Mouse (Mus musculus) midbrain, embryonic 12.5 days (tissue): ENCODE results near the gene Spag16. TPM values are rescaled to one million over a fixed set of nuclear protein-coding genes. Genes with fewer than 3 reads are reported as not detected.

ENCODE experiments used
- ATAC-seq: fragments of 200-750 bp; cut with Nextera tagmentation; 2 replicates; pipeline ENCODE4 v1.8.0; 2017; ENCODE audit warnings: low read depth, moderate TSS enrichment, moderate library complexity; ENCODE audit not compliant: low FRiP score
- H3K27ac ChIP-seq: fragments of 300-500 bp; sonication (generic); replicated peaks from 2 replicates; pipeline ENCODE4 v1.5.1; 2016; ENCODE audit warnings: mild to moderate bottlenecking
- H3K27me3 ChIP-seq: fragments of 300-500 bp; sonication (generic); 2 replicates; pipeline ENCODE4 v1.6.1; 2016; ENCODE audit warnings: mild to moderate bottlenecking
- H3K36me3 ChIP-seq: fragments of 300-500 bp; sonication (generic); 2 replicates; pipeline ENCODE4 v1.6.1; 2016
- H3K4me1 ChIP-seq: fragments of 300-500 bp; sonication (generic); 2 replicates; pipeline ENCODE4 v1.6.1; 2016
- H3K4me2 ChIP-seq: fragments of 300-500 bp; sonication (generic); replicated peaks from 2 replicates; pipeline ENCODE4 v1.6.1; 2016; ENCODE audit warnings: mild to moderate bottlenecking, moderate library complexity
- H3K4me3 ChIP-seq: fragments of 300-500 bp; sonication (generic); 2 replicates; pipeline ENCODE4 v1.5.1; 2016; ENCODE audit warnings: mild to moderate bottlenecking
- H3K9ac ChIP-seq: fragments of 300-500 bp; sonication (generic); replicated peaks from 2 replicates; pipeline ENCODE4 v1.6.1; 2016; ENCODE audit warnings: mild to moderate bottlenecking, moderate library complexity
- H3K9me3 ChIP-seq: fragments of 300-500 bp; sonication (generic); 2 replicates; pipeline ENCODE4 v1.6.1; 2016; ENCODE audit warnings: mild to moderate bottlenecking
- WGBS: fragments of 180-500 bp; shearing (Covaris S2); methylation state at CpG from one replicate; pipeline ENCODE4 v1.1.7; 2016; 5-methylcytosine and 5-hydroxymethylcytosine counted together
- polyA plus RNA-seq: library from polyadenylated mRNA; unstranded; fragments of >200 nt; fragmentation: Nextera tagmentation; extraction: Ambion mirVana; gene quantifications from 2 replicates; pipeline ENCODE4 v1.2.1, GENCODE M21; 2016

Gene Spag16
- polyA plus RNA-seq, 1 experiment from 2014 or later, result 2.0 TPM

GRCm38 (mm10) chr1:70116212-70116982, 289.6 kb downstream of the Spag16 start:
- Histone ChIP-seq H3K9ac (no peak overlapping the region), H3K4me1 (no peaks in the 10 kb centered on the region), H3K27me3 (no peaks in the 10 kb centered on the region), H3K9me3 (no peaks in the 10 kb centered on the region), H3K36me3 (no peaks in the 10 kb centered on the region), H3K4me2 (no peak overlapping the region), H3K27ac (no peak overlapping the region), H3K4me3 (no peak overlapping the region)
- WGBS, result 87% methylated on average over 4 of the region's 4 CpGs
- no peak for ATAC-seq

GRCm38 (mm10) chr1:70128035-70128434, 301.3 kb downstream of the Spag16 start:
- Histone ChIP-seq H3K9ac (no peak overlapping the region), H3K4me3 (no peak overlapping the region), H3K27ac (no peak overlapping the region), H3K4me2 (no peak overlapping the region), H3K27me3 (no peaks in the 10 kb centered on the region), H3K9me3 (no peaks in the 10 kb centered on the region), H3K36me3 (no peaks in the 10 kb centered on the region), H3K4me1 (no peaks in the 10 kb centered on the region)
- 62% methylated on average over 2 of the region's 2 CpGs for WGBS
- no peak for ATAC-seq

GRCm38 (mm10) chr1:70135547-70135946, 308.8 kb downstream of the Spag16 start:
- no peak for ATAC-seq
- Histone ChIP-seq H3K36me3 (no peaks in the 10 kb centered on the region), H3K4me3 (no peak overlapping the region), H3K27ac (no peak overlapping the region), H3K4me2 (no peak overlapping the region), H3K9me3 (no peaks in the 10 kb centered on the region), H3K9ac (no peak overlapping the region), H3K27me3 (no peaks in the 10 kb centered on the region), H3K4me1 (no peaks in the 10 kb centered on the region)
- 78% methylated on average over 2 of the region's 2 CpGs for WGBS

GRCm38 (mm10) chr1:70165343-70166158, 338.8 kb downstream of the Spag16 start:
- no peaks in the 10 kb centered on the region for H3K27me3 ChIP-seq
- H3K4me1 ChIP-seq, result no peaks in the 10 kb centered on the region
- H3K9me3 ChIP-seq, result 0 out of 2 replicates have a peak, but pooled peaks cover 4% of the 10 kb centered on the region
- no peaks in the 10 kb centered on the region for H3K36me3 ChIP-seq
- H3K9ac ChIP-seq, result no peak overlapping the region
- H3K4me3 ChIP-seq, result no peak overlapping the region
- no peak overlapping the region for H3K27ac ChIP-seq
- H3K4me2 ChIP-seq, result no peak overlapping the region
- ATAC-seq, result no peak
- 85% methylated on average over 3 of the region's 3 CpGs for WGBS

GRCm38 (mm10) chr1:70180123-70180741, 353.5 kb downstream of the Spag16 start:
- 82% methylated on average over 4 of the region's 4 CpGs for WGBS
- ATAC-seq, result no peak

GRCm38 (mm10) chr1:70264815-70265214, 438.0 kb downstream of the Spag16 start:
- Histone ChIP-seq H3K4me1 (peaks cover 4% of the 10 kb centered on the region), H3K9ac (no peak overlapping the region), H3K9me3 (no peaks in the 10 kb centered on the region), H3K27me3 (no peaks in the 10 kb centered on the region), H3K4me2 (no peak overlapping the region), H3K4me3 (no peak overlapping the region), H3K27ac (no peak overlapping the region), H3K36me3 (no peaks in the 10 kb centered on the region)
- 57% methylated on average over 9 of the region's 9 CpGs for WGBS
- peak; percentile 63 for ATAC-seq

More at GRCm38 (mm10) chr1:70180123-70180741, 353.5 kb downstream of the Spag16 start:
- Histone ChIP-seq H3K36me3 (no peaks in the 10 kb centered on the region), H3K4me3 (no peak overlapping the region), H3K4me1 (no peaks in the 10 kb centered on the region), H3K27ac (no peak overlapping the region), H3K9ac (no peak overlapping the region), H3K9me3 (no peaks in the 10 kb centered on the region), H3K27me3 (no peaks in the 10 kb centered on the region), H3K4me2 (no peak overlapping the region)

- Histone ChIP-seq H3K9me3 (no peaks in the 10 kb centered on the region), H3K27me3 (no peaks in the 10 kb centered on the region), H3K9ac (no peak overlapping the region), H3K4me2 (no peak overlapping the region), H3K27ac (no peak overlapping the region), H3K36me3 (no peaks in the 10 kb centered on the region), H3K4me3 (no peak overlapping the region), H3K4me1 (peaks cover 4% of the 10 kb centered on the region)
- WGBS, result 66% methylated on average over 5 of the region's 5 CpGs
- peak; percentile 78 for ATAC-seq
Observed at GRCm38 (mm10) chr1:70265920-70266505, 439.2 kb downstream of the Spag16 start.

- H3K9ac ChIP-seq, result no peak overlapping the region
- H3K4me2 ChIP-seq, result no peak overlapping the region
- H3K27ac ChIP-seq, result no peak overlapping the region
- 19% methylated on average over 8 of the region's 8 CpGs for WGBS
- H3K4me1 ChIP-seq, result no peaks in the 10 kb centered on the region
- no peaks in the 10 kb centered on the region for H3K36me3 ChIP-seq
- no peak for ATAC-seq
- no peak overlapping the region for H3K4me3 ChIP-seq
- no peaks in the 10 kb centered on the region for H3K9me3 ChIP-seq
- no peaks in the 10 kb centered on the region for H3K27me3 ChIP-seq
Observed at GRCm38 (mm10) chr1:70270139-70270538, 443.4 kb downstream of the Spag16 start.

GRCm38 (mm10) chr1:70272753-70273152, 446.0 kb downstream of the Spag16 start:
- Histone ChIP-seq H3K4me2 (no peak overlapping the region), H3K36me3 (no peaks in the 10 kb centered on the region), H3K27me3 (no peaks in the 10 kb centered on the region), H3K27ac (no peak overlapping the region), H3K4me3 (no peak overlapping the region), H3K9me3 (no peaks in the 10 kb centered on the region), H3K4me1 (no peaks in the 10 kb centered on the region), H3K9ac (no peak overlapping the region)
- no peak for ATAC-seq
- WGBS, result 85% methylated on average over 2 of the region's 2 CpGs

- Histone ChIP-seq H3K27me3 (no peaks in the 10 kb centered on the region), H3K4me3 (no peak overlapping the region), H3K9me3 (no peaks in the 10 kb centered on the region), H3K27ac (no peak overlapping the region), H3K9ac (no peak overlapping the region), H3K4me1 (no peaks in the 10 kb centered on the region), H3K4me2 (no peak overlapping the region), H3K36me3 (no peaks in the 10 kb centered on the region)
- 70% methylated on average over 2 of the region's 2 CpGs for WGBS
- no peak for ATAC-seq
Observed at GRCm38 (mm10) chr1:70279296-70279695, 452.5 kb downstream of the Spag16 start.

GRCm38 (mm10) chr1:70283388-70283787, 456.6 kb downstream of the Spag16 start:
- Histone ChIP-seq H3K9ac (no peak overlapping the region), H3K36me3 (no peaks in the 10 kb centered on the region), H3K4me1 (no peaks in the 10 kb centered on the region), H3K4me2 (no peak overlapping the region), H3K9me3 (no peaks in the 10 kb centered on the region), H3K27ac (no peak overlapping the region), H3K4me3 (no peak overlapping the region), H3K27me3 (no peaks in the 10 kb centered on the region)
- no peak for ATAC-seq
- 91% methylated on average over 1 of the region's 1 CpGs for WGBS

GRCm38 (mm10) chr1:70284140-70284539, 457.4 kb downstream of the Spag16 start:
- Histone ChIP-seq H3K4me3 (no peak overlapping the region), H3K27ac (no peak overlapping the region), H3K4me2 (no peak overlapping the region), H3K36me3 (no peaks in the 10 kb centered on the region), H3K27me3 (no peaks in the 10 kb centered on the region), H3K4me1 (no peaks in the 10 kb centered on the region), H3K9me3 (no peaks in the 10 kb centered on the region), H3K9ac (no peak overlapping the region)
- no peak for ATAC-seq
- WGBS, result 63% methylated on average over 1 of the region's 1 CpGs
